Mouse (Mus musculus) spleen, adult 10 weeks (tissue): ENCODE data around the gene Slc35e1. TPM values are rescaled to one million over a fixed set of nuclear protein-coding genes. Genes with fewer than 3 reads are reported as not detected.

Experiments
- polyA plus RNA-seq: library from polyadenylated mRNA; stranded (reverse); fragments of 350-450 nt; fragmentation: Illumina TruSeq; extraction: RNeasy Lipid Tissue Mini Kit (QIAGEN cat#74804); gene quantifications from one replicate; pipeline ENCODE4 v1.2.3, GENCODE M21; 2015; ENCODE audit warnings: low replicate concordance; ENCODE audit not compliant: insufficient read depth

Gene Slc35e1
- polyA plus RNA-seq: 40.6 TPM

GRCm38 (mm10) chr8:72491680-72492621 lies at the start of gene Slc35e1:
Gene Slc35e1 (minus strand): TSS chr8:72492614.

GRCm38 (mm10) chr8:72474826-72475546 lies 17.4 kb downstream of the Slc35e1 start, which contains the start of gene Cherp:
Gene Cherp (minus strand): TSS chr8:72475226.

GRCm38 (mm10) chr8:72443338-72443993 lies 48.9 kb downstream of the Slc35e1 start, which contains the start of the genes Calr3 and 1700030K09Rik:
Gene Calr3 (minus strand): TSS chr8:72443870.
Gene 1700030K09Rik (plus strand): TSS chr8:72443880.

Other genes with a start within 250 kb of the Slc35e1 start
- 4.5 TPM for gene Gm10282, start 187.4 kb downstream of the Slc35e1 start, polyA plus RNA-seq
- gene Klf2, start 173.6 kb downstream of the Slc35e1 start, polyA plus RNA-seq: 88.1 TPM
- gene Eps15l1, start 71.2 kb downstream of the Slc35e1 start, polyA plus RNA-seq: 83.9 TPM
- gene Calr3, start 48.7 kb downstream of the Slc35e1 start, polyA plus RNA-seq: 0.47 TPM
- 14.4 TPM for gene 1700030K09Rik, start 48.7 kb downstream of the Slc35e1 start, polyA plus RNA-seq
- gene Cherp, start 17.4 kb downstream of the Slc35e1 start, polyA plus RNA-seq: 26.0 TPM
- 4.5 TPM for gene Med26, start 55.7 kb upstream of the Slc35e1 start, polyA plus RNA-seq
- 77.6 TPM for gene Smim7, start 78.5 kb upstream of the Slc35e1 start, polyA plus RNA-seq
- gene Tmem38a, start 79.4 kb upstream of the Slc35e1 start, polyA plus RNA-seq: 3.2 TPM
- 0.15 TPM for gene Nwd1, start 154.1 kb upstream of the Slc35e1 start, polyA plus RNA-seq
- 85.2 TPM for gene Sin3b, start 230.7 kb upstream of the Slc35e1 start, polyA plus RNA-seq